9 mouse cellular contexts compared by ENCODE assay signal in the genomic region with DNA sequence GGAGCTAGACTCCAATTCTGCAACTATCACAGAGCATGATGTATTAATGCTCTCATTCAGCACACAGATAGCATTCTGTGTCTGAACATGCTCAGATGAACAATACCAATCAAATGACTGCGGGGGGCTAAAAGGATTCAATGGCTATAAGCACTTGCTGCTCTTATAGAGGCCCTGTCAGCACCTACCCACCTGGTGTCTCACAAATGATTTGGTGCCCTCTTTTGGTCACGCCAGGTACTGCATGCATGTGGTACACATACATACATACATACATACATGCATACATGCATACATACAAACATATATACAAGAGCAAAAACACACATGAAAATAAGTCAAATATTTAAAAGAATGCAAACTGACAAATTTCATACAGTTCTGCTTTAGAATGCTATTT.
DNase-seq lines count a peak whose midpoint lies in the region; ATAC-seq and TF ChIP-seq lines count a peak whose summit lies in the region.
"Had no signal": no experiment of that assay in that cellular context is flagged by ENCODE, and none has a peak within 500 bp of the region (broad histone marks: within the 10 kb centered on the region; RNA-seq: fewer than 3 reads in every experiment).

No protein-coding gene starts in this region.

- in situ Hi-C loops in CH12.LX (cut with MboI; ENCODE audit: low pct_ligation_motif_present, low pct_unique_long_range_greater_than_20kb, low sequenced_read_pairs): no loop called here

- H3K4me1 ChIP-seq in intestine, postnatal 0 days (replicated peaks; ENCODE audit: control insufficient read depth, insufficient read depth, low read length): no peaks in the 10 kb centered on the region
- no peaks in the 10 kb centered on the region for H3K4me1 ChIP-seq in intestine, embryonic 15.5 days (replicated peaks)
- peaks cover 0 to 7% of the 10 kb centered on the region in 2 experiments; a peak in 1 of 4 replicates for H3K4me1 ChIP-seq in CH12.LX (ENCODE audit: control insufficient read depth in 1 of 2, insufficient read depth in 2 of 2)
- H3K4me1 ChIP-seq in embryonic facial prominence, embryonic 10.5 days: no peaks in the 10 kb centered on the region
- H3K4me1 ChIP-seq: embryonic facial prominence, embryonic 13.5 days had no signal

- no peaks in the 10 kb centered on the region for H3K79me2 ChIP-seq in CH12.LX (replicated peaks; ENCODE audit: control insufficient read depth, extremely low read depth, insufficient read depth, poor library complexity, severe bottlenecking)

- no peak overlapping the region for H3K27ac ChIP-seq in intestine, postnatal 0 days (ENCODE audit: low read depth, low read length)
- no peak overlapping the region for H3K27ac ChIP-seq in intestine, embryonic 15.5 days
- H3K27ac ChIP-seq in CH12.LX (ENCODE audit: insufficient read depth, low read depth): no peak overlapping the region
- H3K27ac ChIP-seq in embryonic facial prominence, embryonic 10.5 days (replicated peaks): no peak overlapping the region
- H3K27ac ChIP-seq: embryonic facial prominence, embryonic 13.5 days had no signal

- peak; percentile 36 for TF ChIP-seq RAD21 in CH12.LX (IDR thresholded peaks at IDR 0.05; ENCODE audit: low read depth, low read length)

- ATAC-seq in intestine, postnatal 0 days: no peak
- no peak for ATAC-seq in intestine, embryonic 15.5 days

- no peaks in the 10 kb centered on the region for H3K9me3 ChIP-seq in intestine, postnatal 0 days (ENCODE audit: control insufficient read depth)
- H3K9me3 ChIP-seq in intestine, embryonic 15.5 days: no peaks in the 10 kb centered on the region
- peaks cover 7% of the 10 kb centered on the region for H3K9me3 ChIP-seq in CH12.LX (replicated peaks; ENCODE audit: low read length)
- peaks cover 3% of the 10 kb centered on the region; the same call in 1 of the 2 replicates for H3K9me3 ChIP-seq in embryonic facial prominence, embryonic 10.5 days

- dilution Hi-C loops in CH12.LX (cut with MboI; ENCODE audit: extremely low pct_ligation_motif_present, extremely low pct_unique_long_range_greater_than_20kb, low sequenced_read_pairs): no loop called here

- no peaks in the 10 kb centered on the region for H3K27me3 ChIP-seq in intestine, postnatal 0 days (replicated peaks; ENCODE audit: control insufficient read depth, insufficient read depth, low read length)
- no peaks in the 10 kb centered on the region for H3K27me3 ChIP-seq in intestine, embryonic 15.5 days (replicated peaks)
- no peaks in the 10 kb centered on the region for H3K27me3 ChIP-seq in CH12.LX (replicated peaks)
- H3K27me3 ChIP-seq in embryonic facial prominence, embryonic 10.5 days (replicated peaks; ENCODE audit: low read depth, poor library complexity, severe bottlenecking): no peaks in the 10 kb centered on the region

- no peak for TF ChIP-seq EP300 in CH12.LX (IDR thresholded peaks at IDR 0.05; ENCODE audit: low read length)

- no peak overlapping the region for H3K4me3 ChIP-seq in intestine, postnatal 0 days (ENCODE audit: low read depth, low read length)
- no peak overlapping the region for H3K4me3 ChIP-seq in intestine, embryonic 15.5 days (replicated peaks)
- no peak overlapping the region for H3K4me3 ChIP-seq in CH12.LX (replicated peaks in 1 of 3; ENCODE audit: low read depth in 2 of 3, low read length in 2 of 3, poor library complexity in 1 of 3)
- no peak overlapping the region for H3K4me3 ChIP-seq in embryonic facial prominence, embryonic 10.5 days
- H3K4me3 ChIP-seq: embryonic facial prominence, embryonic 13.5 days had no signal

- TF ChIP-seq CTCF in intestine, postnatal 0 days (IDR thresholded peaks at IDR 0.05; ENCODE audit: low read depth): peak; percentile 50
- peak; percentile 48 to 52 for TF ChIP-seq CTCF in CH12.LX (conservative IDR thresholded peaks at IDR 0.05 in 1 of 2, IDR thresholded peaks at IDR 0.05 in 1 of 2; ENCODE audit: low read depth in 2 of 2, low read length in 2 of 2)

- no peak for TF ChIP-seq POLR2A in CH12.LX (IDR thresholded peaks at IDR 0.05; ENCODE audit: low read depth, low read length)

- H3K36me3 ChIP-seq in intestine, postnatal 0 days (ENCODE audit: control insufficient read depth, insufficient read depth): no peaks in the 10 kb centered on the region
- no peaks in the 10 kb centered on the region for H3K36me3 ChIP-seq in intestine, embryonic 15.5 days
- no peaks in the 10 kb centered on the region for H3K36me3 ChIP-seq in CH12.LX (replicated peaks in 1 of 2; ENCODE audit: control insufficient read depth in 1 of 2, insufficient read depth in 1 of 2, low read length in 1 of 2)
- H3K36me3 ChIP-seq in embryonic facial prominence, embryonic 10.5 days (replicated peaks): no peaks in the 10 kb centered on the region
- H3K36me3 ChIP-seq: embryonic facial prominence, embryonic 13.5 days had no signal

- 94% methylated on average over 2 of the region's 2 CpGs for WGBS in intestine, postnatal 0 days
- 97% methylated on average over 2 of the region's 2 CpGs for whole genome bisulfite sequencing in intestine, embryonic 15.5 days
- WGBS in embryonic facial prominence, embryonic 10.5 days: 93% methylated on average over 2 of the region's 2 CpGs

- DNase-seq in 3T3-L1 (ENCODE audit: low read depth, low spot score) (peak; percentile 12), CH12.LX (ENCODE audit: extremely low read depth) (peak; percentile 29)
- peak; percentile 13 for DNase-seq in forelimb bud, embryonic 11.5 days (ENCODE audit: low read depth, low spot score)
- no peak for DNase-seq in retina, embryonic 14.5 days (ENCODE audit: low spot score)
- no peak for DNase-seq in embryonic facial prominence, embryonic 10.5 days (ENCODE audit: low spot score)
- DNase-seq: adrenal gland, postnatal 25 days had no signal

- H3K4me2 ChIP-seq in intestine, postnatal 0 days (replicated peaks; ENCODE audit: low read depth): no peak overlapping the region
- no peak overlapping the region for H3K4me2 ChIP-seq in intestine, embryonic 15.5 days (replicated peaks)
- H3K4me2 ChIP-seq in CH12.LX (ENCODE audit: insufficient read depth, low read depth, poor library complexity, severe bottlenecking): no peak overlapping the region
- H3K4me2 ChIP-seq: embryonic facial prominence, embryonic 13.5 days had no signal

- H3K9ac ChIP-seq in intestine, postnatal 0 days (ENCODE audit: low read depth, low read length): no peak overlapping the region
- no peak overlapping the region for H3K9ac ChIP-seq in intestine, embryonic 15.5 days
- no peak overlapping the region for H3K9ac ChIP-seq in CH12.LX (ENCODE audit: insufficient read depth, low read depth)
- H3K9ac ChIP-seq: embryonic facial prominence, embryonic 13.5 days had no signal

TF ChIP-seq in CH12.LX, 34 proteins besides CTCF, POLR2A, EP300 and RAD21:
- TF ChIP-seq CHD1 (IDR thresholded peaks at IDR 0.05; ENCODE audit: low read depth, low read length) (no peak), ZMIZ1 (IDR thresholded peaks at IDR 0.05; ENCODE audit: low read depth, low read length) (no peak), NELFE (IDR thresholded peaks at IDR 0.05; ENCODE audit: low read depth, low read length) (no peak), KAT2A (IDR thresholded peaks at IDR 0.05; ENCODE audit: insufficient replicate concordance, low read length) (no peak), USF1 (IDR thresholded peaks at IDR 0.05; ENCODE audit: low read depth, low read length) (no peak), HCFC1 (IDR thresholded peaks at IDR 0.05; ENCODE audit: low read depth, low read length) (no peak)
TF ChIP-seq in CH12.LX: peak in this region for 0.

Comparison
In these comparisons a context has a peak if more than half of its experiments do, and no peak if none do; other contexts are left out.
1. DNase-seq: peak in 3T3-L1 (single experiment), CH12.LX (single experiment) and forelimb bud, embryonic 11.5 days (single experiment); none in retina, embryonic 14.5 days (single experiment) and embryonic facial prominence, embryonic 10.5 days (single experiment).